Mouse (Mus musculus) testis, adult 2 months (tissue): ENCODE results near the gene Morc4.

Experiments
- CTCF ChIP-seq: fragments of 200-500 bp; IDR thresholded peaks from 2 replicates; pipeline ENCODE4 v1.5.1; 2012; ENCODE audit warnings: low read depth, mild to moderate bottlenecking, inconsistent platforms, low read length, moderate library complexity; ENCODE audit not compliant: control insufficient read depth, insufficient read depth, insufficient replicate concordance
- POLR2A ChIP-seq: fragments of 200-500 bp; IDR thresholded peaks from 2 replicates; pipeline ENCODE4 v1.6.1; 2012; ENCODE audit warnings: low read depth, mild to moderate bottlenecking, inconsistent platforms, low read length, moderate library complexity; ENCODE audit not compliant: control insufficient read depth

DNA sequence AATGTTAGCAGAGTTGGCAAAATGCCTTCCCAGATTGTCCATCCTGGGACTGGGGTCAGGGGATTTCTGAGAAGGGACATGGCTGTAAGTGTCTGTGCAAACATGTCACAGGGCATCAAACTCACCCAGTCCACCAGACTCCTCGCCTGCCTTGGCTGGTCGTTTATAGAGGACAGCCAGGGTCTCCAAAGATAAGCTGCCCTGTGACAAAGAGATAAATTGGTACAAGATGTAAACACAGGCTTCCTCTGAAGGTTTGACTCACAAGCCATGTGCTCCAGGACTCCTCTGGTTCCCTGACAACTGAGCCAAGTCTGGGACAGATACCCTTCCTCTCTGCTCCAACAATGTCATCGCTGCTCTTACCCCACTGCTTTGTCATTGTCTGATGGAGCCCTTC lies 90.5 kb downstream of the Morc4 start:
- TF ChIP-seq CTCF (no peak), POLR2A (no peak)
